Mouse (Mus musculus): Measurements from ENCODE around the gene Trpv2. TPM values are rescaled to one million over a fixed set of nuclear protein-coding genes. Genes with fewer than 3 reads are reported as not detected.
A peak's percentile ranks its signal among the peaks of the same experiment; 100 is the strongest.

The Trpv2 gene
- 107 and 114 TPM in 2 replicates for polyA plus RNA-seq (2012; ENCODE audit: insufficient read depth, insufficient read length, missing spikeins)

- H3K4me1 ChIP-seq (ENCODE audit: control insufficient read depth, insufficient read depth, low read length) = peaks cover 15% of the 10 kb centered on the region
- no peak for TF ChIP-seq CTCF (IDR thresholded peaks at IDR 0.05; ENCODE audit: low read depth, low read length)
- no peak for TF ChIP-seq POLR2A (IDR thresholded peaks at IDR 0.05; ENCODE audit: borderline replicate concordance, low read depth, low read length)
- peak within 1 kb of the TSS; percentile 83 for H3K4me3 ChIP-seq (ENCODE audit: insufficient read depth, low read length)
- H3K27ac ChIP-seq (ENCODE audit: insufficient read depth, low read depth, low read length) = peak within 1 kb of the TSS; percentile 98
Measured at GRCm38 (mm10) chr11:62573959-62574702, at the start of gene Trpv2. Gene Trpv2 (plus strand): TSS chr11:62574486.

GRCm38 (mm10) chr11:62537089-62537488, 37.2 kb upstream of the Trpv2 start:
- Histone ChIP-seq H3K27ac (ENCODE audit: insufficient read depth, low read depth, low read length) (no peak overlapping the region), H3K4me1 (ENCODE audit: control insufficient read depth, insufficient read depth, low read length) (peaks cover 12% of the 10 kb centered on the region), H3K4me3 (ENCODE audit: insufficient read depth, low read length) (no peak overlapping the region)
- TF ChIP-seq POLR2A (IDR thresholded peaks at IDR 0.05; ENCODE audit: borderline replicate concordance, low read depth, low read length) (no peak), CTCF (IDR thresholded peaks at IDR 0.05; ENCODE audit: low read depth, low read length) (no peak)

GRCm38 (mm10) chr11:62537590-62537989, 36.7 kb upstream of the Trpv2 start:
- peaks cover 15% of the 10 kb centered on the region for H3K4me1 ChIP-seq (ENCODE audit: control insufficient read depth, insufficient read depth, low read length)
- H3K27ac ChIP-seq (ENCODE audit: insufficient read depth, low read depth, low read length) = no peak overlapping the region
- peak overlapping the region; percentile 33 for H3K4me3 ChIP-seq (ENCODE audit: insufficient read depth, low read length)
- TF ChIP-seq POLR2A (IDR thresholded peaks at IDR 0.05; ENCODE audit: borderline replicate concordance, low read depth, low read length) (no peak), CTCF (IDR thresholded peaks at IDR 0.05; ENCODE audit: low read depth, low read length) (no peak)

GRCm38 (mm10) chr11:62538321-62539088, 35.8 kb upstream of the Trpv2 start:
- TF ChIP-seq POLR2A (IDR thresholded peaks at IDR 0.05; ENCODE audit: borderline replicate concordance, low read depth, low read length) (no peak), CTCF (IDR thresholded peaks at IDR 0.05; ENCODE audit: low read depth, low read length) (no peak)
- H3K27ac ChIP-seq (ENCODE audit: insufficient read depth, low read depth, low read length) = peak overlapping the region; percentile 23; the same call in 1 of the 2 replicates
- peak overlapping the region; percentile 83 for H3K4me3 ChIP-seq (ENCODE audit: insufficient read depth, low read length)
- peaks cover 18% of the 10 kb centered on the region for H3K4me1 ChIP-seq (ENCODE audit: control insufficient read depth, insufficient read depth, low read length)

- peak within 1 kb of the TSS; percentile 83 for H3K4me3 ChIP-seq (ENCODE audit: insufficient read depth, low read length)
- peaks cover 19% of the 10 kb centered on the region for H3K4me1 ChIP-seq (ENCODE audit: control insufficient read depth, insufficient read depth, low read length)
- no peak for TF ChIP-seq POLR2A (IDR thresholded peaks at IDR 0.05; ENCODE audit: borderline replicate concordance, low read depth, low read length)
- no peak for TF ChIP-seq CTCF (IDR thresholded peaks at IDR 0.05; ENCODE audit: low read depth, low read length)
- H3K27ac ChIP-seq (ENCODE audit: insufficient read depth, low read depth, low read length) = peak within 1 kb of the TSS; percentile 23; the same call in 1 of the 2 replicates
Measured at GRCm38 (mm10) chr11:62539089-62539890, 35.0 kb upstream of the Trpv2 start, which contains the start of gene Cenpv. Gene Cenpv (minus strand): TSS chr11:62539261.

GRCm38 (mm10) chr11:62540167-62540566, 34.1 kb upstream of the Trpv2 start:
- no peak overlapping the region for H3K27ac ChIP-seq (ENCODE audit: insufficient read depth, low read depth, low read length)
- TF ChIP-seq CTCF (IDR thresholded peaks at IDR 0.05; ENCODE audit: low read depth, low read length) = no peak
- TF ChIP-seq POLR2A (IDR thresholded peaks at IDR 0.05; ENCODE audit: borderline replicate concordance, low read depth, low read length) = no peak
- H3K4me1 ChIP-seq (ENCODE audit: control insufficient read depth, insufficient read depth, low read length) = peaks cover 22% of the 10 kb centered on the region
- H3K4me3 ChIP-seq (ENCODE audit: insufficient read depth, low read length) = no peak overlapping the region

- no peak for TF ChIP-seq POLR2A (IDR thresholded peaks at IDR 0.05; ENCODE audit: borderline replicate concordance, low read depth, low read length)
- TF ChIP-seq CTCF (IDR thresholded peaks at IDR 0.05; ENCODE audit: low read depth, low read length) = no peak
- Histone ChIP-seq H3K4me3 (ENCODE audit: insufficient read depth, low read length) (no peak overlapping the region), H3K4me1 (ENCODE audit: control insufficient read depth, insufficient read depth, low read length) (peaks cover 22% of the 10 kb centered on the region), H3K27ac (ENCODE audit: insufficient read depth, low read depth, low read length) (no peak overlapping the region)
Measured at GRCm38 (mm10) chr11:62540969-62541368, 33.3 kb upstream of the Trpv2 start.

GRCm38 (mm10) chr11:62541581-62541980, 32.7 kb upstream of the Trpv2 start:
- H3K4me1 ChIP-seq (ENCODE audit: control insufficient read depth, insufficient read depth, low read length) = peaks cover 22% of the 10 kb centered on the region
- no peak overlapping the region for H3K27ac ChIP-seq (ENCODE audit: insufficient read depth, low read depth, low read length)
- H3K4me3 ChIP-seq (ENCODE audit: insufficient read depth, low read length) = no peak overlapping the region
- no peak for TF ChIP-seq POLR2A (IDR thresholded peaks at IDR 0.05; ENCODE audit: borderline replicate concordance, low read depth, low read length)
- no peak for TF ChIP-seq CTCF (IDR thresholded peaks at IDR 0.05; ENCODE audit: low read depth, low read length)

- H3K27ac ChIP-seq (ENCODE audit: insufficient read depth, low read depth, low read length) = no peak overlapping the region
- no peak overlapping the region for H3K4me3 ChIP-seq (ENCODE audit: insufficient read depth, low read length)
- TF ChIP-seq POLR2A (IDR thresholded peaks at IDR 0.05; ENCODE audit: borderline replicate concordance, low read depth, low read length) (no peak), CTCF (IDR thresholded peaks at IDR 0.05; ENCODE audit: low read depth, low read length) (no peak)
- H3K4me1 ChIP-seq (ENCODE audit: control insufficient read depth, insufficient read depth, low read length) = peaks cover 24% of the 10 kb centered on the region
Measured at GRCm38 (mm10) chr11:62543991-62544390, 30.3 kb upstream of the Trpv2 start.

All from bone marrow macrophage, adult 2 months (primary cell).